Mouse (Mus musculus) c-Kit-negative CD71-positive TER-119-positive erythroid progenitor cells, embryonic 14.5 days (primary cell): ENCODE measurements around the gene Cmtm1.
"Not testable (repeated sequence)": the region's sequence is repeated elsewhere in the genome, so short reads cannot be mapped to it uniquely, and the experiment has no call there.

Source experiments
- DNase-seq: peaks from one replicate; pipeline ENCODE4 v3.0.0-alpha.2; 2013; ENCODE audit warnings: low read depth, low spot score

Gene Cmtm1

GRCm38 (mm10) chr8:104309441-104310155, at the start of gene Cmtm1, which contains the start of gene Gm45711:
Gene Cmtm1 (minus strand): TSS chr8:104310145.
Gene Gm45711 (minus strand): TSS chr8:104310081.
- not testable (repeated sequence) for DNase-seq

GRCm38 (mm10) chr8:104358637-104359036, 48.7 kb upstream of the Cmtm1 start:
- no peak for DNase-seq

- DNase-seq = no peak
Measured at GRCm38 (mm10) chr8:104354504-104354903, 44.6 kb upstream of the Cmtm1 start.

GRCm38 (mm10) chr8:104353186-104353585, 43.2 kb upstream of the Cmtm1 start:
- DNase-seq = no peak

- DNase-seq = no peak
Measured at GRCm38 (mm10) chr8:104350047-104350446, 40.1 kb upstream of the Cmtm1 start.

GRCm38 (mm10) chr8:104348971-104349370, 39.0 kb upstream of the Cmtm1 start:
- DNase-seq = no peak

- no peak for DNase-seq
Measured at GRCm38 (mm10) chr8:104346706-104347105, 36.8 kb upstream of the Cmtm1 start.

GRCm38 (mm10) chr8:104344622-104345021, 34.7 kb upstream of the Cmtm1 start:
- DNase-seq = no peak

GRCm38 (mm10) chr8:104343957-104344356, 34.0 kb upstream of the Cmtm1 start:
- DNase-seq = peak; percentile 40

- DNase-seq = no peak
Measured at GRCm38 (mm10) chr8:104342426-104342825, 32.5 kb upstream of the Cmtm1 start.

- DNase-seq = no peak
Measured at GRCm38 (mm10) chr8:104341678-104342077, 31.7 kb upstream of the Cmtm1 start.

- no peak for DNase-seq
Measured at GRCm38 (mm10) chr8:104341106-104341561, 31.2 kb upstream of the Cmtm1 start.

GRCm38 (mm10) chr8:104340233-104341105, 30.5 kb upstream of the Cmtm1 start:
- no peak for DNase-seq

- no peak for DNase-seq
Measured at GRCm38 (mm10) chr8:104339983-104340232, 30.0 kb upstream of the Cmtm1 start.

GRCm38 (mm10) chr8:104339229-104339982, 29.5 kb upstream of the Cmtm1 start, which contains the start of gene Cmtm3:
Gene Cmtm3 (plus strand): TSS chr8:104339410.
- no peak for DNase-seq

GRCm38 (mm10) chr8:104337890-104338289, 27.9 kb upstream of the Cmtm1 start:
- DNase-seq = no peak

- no peak for DNase-seq
Measured at GRCm38 (mm10) chr8:104336806-104337205, 26.9 kb upstream of the Cmtm1 start.

- DNase-seq = no peak
Measured at GRCm38 (mm10) chr8:104334196-104334595, 24.3 kb upstream of the Cmtm1 start.

- DNase-seq = no peak
Measured at GRCm38 (mm10) chr8:104333786-104334185, 23.8 kb upstream of the Cmtm1 start.

- DNase-seq = no peak
Measured at GRCm38 (mm10) chr8:104332665-104333631, 23.0 kb upstream of the Cmtm1 start.

GRCm38 (mm10) chr8:104321930-104322329, 12.0 kb upstream of the Cmtm1 start, which contains the start of gene Cmtm2b:
Gene Cmtm2b (plus strand): TSS chr8:104322230.
- DNase-seq = not testable (repeated sequence)
